Mouse (Mus musculus) lung, adult 2 months (tissue): ENCODE data around the gene Slc5a3.

Experiments
- CTCF ChIP-seq: fragments of 200-500 bp; IDR thresholded peaks from 2 replicates; pipeline ENCODE4 v1.5.1; 2011; ENCODE audit warnings: mild to moderate bottlenecking, low read length, control low read depth; ENCODE audit not compliant: insufficient read depth
- POLR2A ChIP-seq: fragments of 200-500 bp; IDR thresholded peaks from 2 replicates; pipeline ENCODE4 v1.6.1; 2011; ENCODE audit warnings: low read depth, mild to moderate bottlenecking, control low read depth, low read length, borderline replicate concordance; ENCODE audit errors: extremely low read depth

DNA sequence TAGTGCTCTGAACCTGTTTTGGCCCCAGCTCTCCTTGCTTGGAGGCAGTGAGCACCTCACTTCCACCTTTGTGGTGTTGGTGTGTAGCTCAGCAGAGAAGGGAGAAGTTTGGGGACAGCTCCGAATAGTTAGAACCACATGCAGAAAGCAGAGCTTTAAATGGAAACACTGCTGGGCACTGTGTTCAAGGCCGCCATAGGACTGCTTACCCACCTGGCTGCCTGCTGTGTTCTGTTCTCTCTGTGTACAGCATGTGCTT is 46.1 kb downstream of the Slc5a3 start:
- no peak for TF ChIP-seq POLR2A
- TF ChIP-seq CTCF = no peak
